Mouse (Mus musculus) testis, adult 2 months (tissue): ENCODE measurements around the gene Pus3.

Experiments
- CTCF ChIP-seq: fragments of 200-500 bp; IDR thresholded peaks from 2 replicates; pipeline ENCODE4 v1.5.1; 2012; ENCODE audit warnings: low read depth, mild to moderate bottlenecking, inconsistent platforms, low read length, moderate library complexity; ENCODE audit not compliant: control insufficient read depth, insufficient read depth, insufficient replicate concordance
- POLR2A ChIP-seq: fragments of 200-500 bp; IDR thresholded peaks from 2 replicates; pipeline ENCODE4 v1.6.1; 2012; ENCODE audit warnings: low read depth, mild to moderate bottlenecking, inconsistent platforms, low read length, moderate library complexity; ENCODE audit not compliant: control insufficient read depth

DNA sequence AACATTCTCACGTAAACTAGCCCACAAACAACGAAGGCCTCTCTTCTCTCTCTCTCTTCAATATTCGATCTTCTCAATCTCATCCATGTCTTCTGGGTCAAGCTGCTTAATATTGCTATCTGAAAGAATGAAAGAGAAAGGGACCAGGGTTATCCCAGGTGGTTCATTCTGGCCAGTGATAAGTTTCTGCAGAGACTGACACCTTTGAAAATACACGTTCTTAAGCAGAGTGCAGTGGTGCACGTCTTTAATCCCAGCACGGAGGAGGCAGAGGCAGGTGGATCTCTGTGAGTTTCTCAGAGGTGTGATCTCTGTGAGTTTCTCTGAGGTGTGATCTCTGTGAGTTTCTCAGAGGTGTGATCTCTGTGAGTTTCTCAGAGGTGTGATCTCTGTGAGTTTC is 16.5 kb upstream of the Pus3 start:
- TF ChIP-seq CTCF = no peak
- TF ChIP-seq POLR2A = no peak
